Mouse (Mus musculus) cerebellum, adult 11 months (tissue): ENCODE results near the gene Itgb3bp.

Experiments used
- DNase-seq: peaks from one replicate; pipeline ENCODE4 v3.0.0; 2022

The Itgb3bp gene

DNA sequence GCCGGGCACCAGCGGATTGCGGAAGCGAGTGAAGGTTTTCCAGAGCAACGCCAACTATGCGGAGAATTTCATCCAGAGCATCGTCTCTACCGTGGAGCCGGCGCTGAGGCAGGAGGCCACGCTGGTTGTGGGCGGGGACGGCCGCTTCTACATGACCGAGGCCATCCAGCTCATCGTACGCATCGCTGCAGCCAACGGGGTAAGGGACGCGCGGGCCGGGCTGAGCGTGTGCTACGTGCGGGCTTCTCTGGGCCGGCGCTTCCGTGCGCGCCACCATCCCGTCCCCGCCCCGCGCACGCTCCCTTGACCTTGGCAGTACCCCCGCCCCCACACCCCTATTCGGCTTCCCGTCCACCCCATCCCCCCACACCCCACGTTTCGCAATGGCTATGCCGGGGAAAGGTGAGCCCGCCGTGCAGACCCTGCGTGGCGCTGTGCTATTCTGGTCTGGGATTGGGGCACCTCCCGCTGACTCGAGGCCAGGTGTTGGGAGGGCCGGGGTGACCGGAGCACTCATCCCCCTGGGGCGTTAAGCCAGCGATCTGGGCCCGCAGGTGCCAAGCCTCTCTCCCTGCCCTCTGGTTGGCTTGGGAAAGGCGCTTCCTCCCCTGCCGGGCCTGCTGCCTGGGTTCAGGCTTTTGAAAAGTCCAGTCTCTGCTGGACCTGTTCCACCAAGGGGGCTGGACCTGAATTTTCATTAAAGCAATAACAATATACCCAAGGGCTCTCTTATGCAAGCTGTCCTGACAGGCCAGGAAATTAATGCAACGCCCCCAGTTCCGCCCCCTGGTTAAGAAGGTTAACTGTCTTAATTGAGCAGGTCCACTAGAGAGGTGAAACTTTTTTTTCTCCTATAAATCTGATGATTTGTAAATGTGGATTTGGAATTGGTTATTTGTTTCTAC is at the start of gene Itgb3bp:
TSS of gene Itgb3bp (minus strand) at position 201 of the 905 bp plus-strand sequence.
- peak; percentile 77 for DNase-seq

DNA sequence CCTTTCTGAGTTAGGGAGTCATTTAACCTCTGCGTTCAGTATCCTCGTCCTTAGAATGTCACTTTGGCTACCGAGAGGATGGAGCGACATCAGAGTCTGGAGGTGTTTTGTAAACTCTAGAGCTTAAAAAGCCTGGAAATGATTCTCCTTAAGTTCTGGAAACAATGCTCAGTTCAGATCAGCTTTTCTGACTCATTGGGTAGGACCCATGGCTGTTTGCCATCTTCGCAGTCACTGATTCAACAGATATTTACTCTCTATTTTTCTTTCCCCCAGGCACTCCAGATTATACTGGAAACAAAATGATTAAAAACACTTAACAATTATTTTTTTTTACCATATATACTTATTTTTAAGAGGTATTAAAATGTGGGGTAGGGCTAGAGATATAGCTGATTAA is 49.7 kb upstream of the Itgb3bp start:
- no peak for DNase-seq

GRCm38 (mm10) chr4:99974375-99974774 is 44.8 kb upstream of the Itgb3bp start:
- no peak for DNase-seq

GRCm38 (mm10) chr4:99973931-99974330 is 44.3 kb upstream of the Itgb3bp start:
- peak; percentile 3 for DNase-seq

DNA sequence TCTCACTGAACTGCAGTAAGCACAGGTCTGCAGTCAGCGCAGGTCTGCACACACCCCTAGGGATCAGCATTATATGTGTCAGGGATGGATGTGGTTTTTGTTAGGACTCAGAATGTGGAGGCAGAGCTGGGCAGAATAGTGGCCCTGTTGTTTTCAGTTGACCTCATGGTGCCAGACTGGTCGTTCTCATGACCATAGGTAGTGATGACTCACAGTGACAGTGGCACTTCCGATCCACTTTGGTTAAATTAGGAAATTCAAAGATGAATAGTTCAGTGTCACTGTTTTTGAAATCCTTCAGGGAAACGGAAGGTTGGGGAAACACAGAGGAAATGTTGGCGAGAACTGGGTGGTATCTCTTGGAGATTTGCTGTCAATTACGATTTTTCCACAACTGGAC is 43.3 kb upstream of the Itgb3bp start:
- no peak for DNase-seq

- no peak for DNase-seq
Measured at GRCm38 (mm10) chr4:99970097-99970496, 40.5 kb upstream of the Itgb3bp start.

GRCm38 (mm10) chr4:99969328-99969727 is 39.7 kb upstream of the Itgb3bp start:
- DNase-seq: no peak

- no peak for DNase-seq
Measured at GRCm38 (mm10) chr4:99966555-99966954, 36.9 kb upstream of the Itgb3bp start.

DNA sequence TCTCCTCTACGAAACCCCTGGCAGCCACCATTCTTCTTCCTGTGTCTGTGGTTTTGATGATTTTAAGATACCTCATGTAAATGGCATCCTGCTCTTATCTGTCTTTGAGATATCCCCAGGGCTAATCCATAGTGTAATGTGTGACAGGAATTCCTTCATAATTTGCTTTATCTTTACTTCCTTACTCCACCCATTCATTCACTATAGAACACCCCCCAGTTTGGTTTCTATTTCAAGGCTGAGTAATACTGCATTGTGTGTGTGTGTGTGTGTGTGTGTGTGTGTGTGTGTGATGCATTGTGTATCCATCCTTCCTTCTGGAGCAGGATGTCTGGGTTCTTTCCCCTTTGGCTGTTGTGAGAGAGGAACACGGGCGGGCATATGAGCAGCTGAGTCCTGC is 29.7 kb upstream of the Itgb3bp start:
- no peak for DNase-seq

DNA sequence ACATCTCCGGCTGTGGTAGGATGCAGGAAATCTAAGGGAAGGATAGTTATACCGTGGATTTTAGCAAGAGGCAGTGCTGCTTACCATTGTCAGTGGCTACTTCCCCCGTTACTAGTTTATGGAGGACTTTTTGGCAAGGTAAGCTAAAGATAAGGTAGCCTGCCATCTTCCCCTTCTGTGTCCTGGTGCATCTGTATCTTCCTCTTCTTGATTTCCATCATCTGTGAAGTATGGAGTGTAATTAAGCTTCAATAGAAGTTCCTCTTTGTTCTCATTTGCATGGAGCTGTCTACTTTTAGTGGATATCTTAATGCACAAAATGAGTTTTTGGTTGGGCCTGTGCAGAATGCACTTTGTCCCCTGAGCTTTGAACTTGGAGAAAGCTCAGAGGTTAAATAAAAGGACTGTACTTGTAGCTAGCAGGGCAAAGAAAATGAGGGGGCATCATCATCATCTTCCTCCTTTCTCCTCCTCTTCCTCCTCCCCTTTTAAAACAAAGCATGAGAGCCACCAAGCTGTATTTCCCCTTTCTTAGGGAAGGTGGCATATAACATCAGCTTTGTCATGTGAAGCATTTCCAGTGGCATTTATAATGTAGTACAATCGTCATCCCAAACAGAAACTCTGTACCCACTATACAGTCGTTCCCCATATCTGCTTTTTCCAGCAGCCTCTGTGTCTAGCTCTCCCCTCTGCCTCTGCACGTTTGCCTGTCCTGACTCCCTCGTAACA is 28.6 kb upstream of the Itgb3bp start:
- DNase-seq: no peak

DNA sequence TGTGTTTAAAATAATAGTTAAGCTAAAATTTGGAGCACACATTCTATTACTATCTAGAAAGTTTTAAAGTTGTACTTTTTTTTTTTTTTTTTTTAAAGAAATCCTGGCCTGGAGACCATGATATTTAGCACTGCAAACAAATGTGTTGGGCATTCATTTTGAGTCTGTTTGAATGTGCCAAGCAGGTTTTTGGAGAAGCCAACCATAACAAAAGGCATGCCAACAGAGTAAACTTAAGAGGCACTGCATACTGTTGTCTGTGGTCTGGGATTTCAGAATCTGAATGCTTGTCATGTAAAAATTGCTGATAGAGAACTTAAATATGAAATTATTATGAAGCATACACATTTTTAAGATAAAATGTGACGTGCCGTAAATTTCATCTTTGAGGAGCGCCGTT is 27.6 kb upstream of the Itgb3bp start:
- DNase-seq: no peak

DNA sequence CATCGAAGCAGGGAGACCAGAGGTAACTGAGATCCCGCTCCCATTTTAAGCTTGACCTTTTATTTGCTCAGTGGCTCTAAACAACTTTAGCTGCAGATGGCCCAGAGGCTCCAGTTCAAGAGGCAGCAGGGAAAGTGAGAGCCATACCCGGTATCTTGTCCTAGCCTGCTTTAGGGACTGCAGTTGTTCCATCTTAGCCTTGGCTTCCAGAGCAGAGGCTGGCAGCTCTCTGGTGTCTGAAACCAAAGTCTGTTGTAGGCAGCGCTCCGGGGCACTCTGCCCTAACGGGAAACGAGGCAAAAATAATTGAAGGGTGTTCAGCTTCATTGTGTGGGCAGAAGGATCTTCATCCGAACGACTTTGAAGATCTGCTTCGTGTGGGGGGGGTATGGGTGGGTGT is 25.8 kb upstream of the Itgb3bp start:
- DNase-seq: no peak

DNA sequence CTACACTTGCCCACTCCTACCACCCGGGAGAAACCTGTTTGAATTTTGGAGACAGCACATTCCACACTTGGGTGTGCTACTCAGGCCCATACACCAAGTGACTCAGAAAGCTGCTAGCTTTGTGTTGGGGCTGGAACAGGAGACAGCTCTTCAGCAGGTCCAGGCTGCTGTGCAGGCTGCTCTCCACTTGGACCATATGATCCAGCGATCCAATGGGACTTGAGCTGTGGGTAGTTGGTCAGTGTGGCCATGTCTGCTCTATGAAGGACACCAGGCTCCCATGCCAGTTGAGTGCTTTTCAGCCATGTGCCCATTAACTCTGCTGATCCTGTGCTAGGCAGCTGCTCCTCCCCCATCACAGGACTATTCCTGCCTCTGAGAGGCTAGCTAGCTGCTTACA is 24.3 kb upstream of the Itgb3bp start:
- no peak for DNase-seq

DNA sequence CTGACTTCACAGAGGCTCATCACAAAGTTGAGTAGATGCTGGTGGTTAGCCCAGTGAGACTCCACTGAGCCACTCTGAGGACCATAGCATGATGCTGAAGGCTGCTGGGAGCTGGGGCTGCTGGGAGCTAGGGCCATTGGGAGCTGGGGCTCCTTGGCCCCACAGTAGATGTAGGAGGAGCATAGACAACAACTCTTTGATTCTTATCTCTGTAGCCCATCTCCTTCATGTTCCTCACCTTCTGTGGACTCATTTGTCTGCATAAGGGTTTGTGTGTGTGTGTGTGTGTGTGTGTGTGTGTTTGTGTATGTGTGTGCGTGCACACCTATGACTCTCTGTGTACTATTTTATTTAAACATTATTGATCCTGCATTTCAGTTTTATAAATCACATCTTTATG is 18.3 kb upstream of the Itgb3bp start:
- DNase-seq: no peak

DNA sequence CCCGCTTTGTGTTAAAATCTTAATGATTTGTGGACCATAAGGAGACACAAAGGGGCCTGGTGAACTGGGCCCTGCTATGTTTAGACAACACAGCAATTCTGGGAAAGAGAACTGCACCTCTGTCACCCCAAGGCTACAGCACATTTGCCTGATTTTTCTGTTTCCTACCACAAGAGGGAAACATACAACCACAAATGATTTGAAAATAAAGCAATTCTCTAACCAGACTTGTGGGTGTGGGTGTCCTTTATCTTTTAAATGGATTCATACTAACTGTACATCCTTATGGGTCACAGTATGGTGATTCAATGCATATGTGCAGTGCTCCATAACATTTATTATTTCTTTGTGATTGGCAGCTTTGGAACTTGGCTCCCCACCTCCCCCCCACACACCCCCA is 17.6 kb upstream of the Itgb3bp start:
- no peak for DNase-seq

GRCm38 (mm10) chr4:99946516-99946915 is 16.9 kb upstream of the Itgb3bp start:
- no peak for DNase-seq

GRCm38 (mm10) chr4:99945011-99945410 is 15.4 kb upstream of the Itgb3bp start:
- no peak for DNase-seq

GRCm38 (mm10) chr4:99944606-99945005 is 15.0 kb upstream of the Itgb3bp start:
- DNase-seq: no peak

DNA sequence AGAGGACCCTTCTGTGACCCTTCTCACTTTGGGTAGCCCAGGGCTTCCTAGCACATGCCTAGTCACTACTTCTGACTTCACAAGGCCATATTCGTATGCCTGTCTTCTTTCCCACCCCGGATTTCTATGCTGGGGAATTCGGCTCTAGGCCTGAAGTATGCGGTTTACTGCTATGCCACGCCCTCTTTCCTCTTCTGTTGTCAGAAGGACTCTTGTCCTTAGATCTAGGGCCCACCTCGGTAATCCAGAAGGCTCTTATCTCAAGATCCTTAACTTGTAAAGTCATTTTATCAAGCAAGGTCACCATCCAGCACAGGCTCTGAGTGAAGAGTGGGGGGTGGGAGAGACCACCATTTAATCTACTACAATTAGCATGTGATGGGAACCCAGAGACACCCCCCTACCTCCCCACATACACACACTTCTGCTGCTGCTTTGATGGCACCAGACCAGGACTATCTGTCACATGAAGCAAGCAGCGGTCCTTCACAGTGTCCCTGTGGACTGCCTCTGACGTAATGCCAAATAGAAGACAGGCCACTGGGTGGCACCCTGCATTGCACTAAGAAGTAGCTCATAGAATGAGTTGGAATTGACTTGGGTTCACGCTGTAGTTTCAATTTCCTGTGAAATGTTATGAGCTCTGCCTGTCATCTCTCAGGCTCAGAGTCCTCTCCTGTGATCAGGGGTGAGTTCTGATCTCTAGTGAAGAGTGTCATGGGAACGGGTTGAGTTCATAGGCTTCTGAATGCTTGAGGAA is 12.2 kb upstream of the Itgb3bp start:
- no peak for DNase-seq

DNA sequence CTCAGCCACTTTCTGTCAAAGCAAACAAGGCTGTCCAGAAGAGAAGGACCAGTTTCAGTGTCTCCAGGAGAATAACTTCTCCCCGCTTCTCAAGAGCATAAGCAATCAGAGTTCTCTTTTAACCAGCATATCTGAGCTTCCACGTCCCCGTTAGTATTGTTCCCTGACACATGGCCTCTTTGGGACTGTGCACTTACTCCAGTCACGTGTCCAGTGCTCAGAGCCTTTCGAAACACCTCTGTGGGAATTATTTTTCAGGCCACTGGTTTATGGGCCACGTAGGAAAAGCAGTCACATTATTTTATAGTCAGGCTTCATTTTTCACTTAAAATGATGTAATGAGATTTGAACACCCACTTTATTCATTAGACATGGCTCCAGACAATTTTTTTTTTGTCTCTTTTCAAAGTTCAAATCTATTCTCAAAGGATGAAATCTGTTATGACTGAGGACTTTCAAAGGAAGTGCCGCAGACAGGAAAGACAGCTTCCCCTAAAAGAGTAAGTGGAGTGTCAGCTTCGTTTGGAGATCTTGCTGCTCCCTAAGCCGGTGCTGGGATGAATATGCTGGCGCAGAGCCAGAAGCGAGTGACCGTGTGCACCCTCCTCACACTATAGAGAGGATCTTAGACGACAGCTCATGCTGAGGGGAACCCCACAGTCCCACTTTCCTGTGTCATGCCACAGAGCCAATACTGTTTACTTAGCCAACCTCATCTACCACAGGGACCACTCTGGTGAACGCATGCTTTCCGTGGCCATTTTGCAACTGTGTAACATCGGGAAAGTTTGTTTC is 10.3 kb upstream of the Itgb3bp start:
- DNase-seq: no peak

DNA sequence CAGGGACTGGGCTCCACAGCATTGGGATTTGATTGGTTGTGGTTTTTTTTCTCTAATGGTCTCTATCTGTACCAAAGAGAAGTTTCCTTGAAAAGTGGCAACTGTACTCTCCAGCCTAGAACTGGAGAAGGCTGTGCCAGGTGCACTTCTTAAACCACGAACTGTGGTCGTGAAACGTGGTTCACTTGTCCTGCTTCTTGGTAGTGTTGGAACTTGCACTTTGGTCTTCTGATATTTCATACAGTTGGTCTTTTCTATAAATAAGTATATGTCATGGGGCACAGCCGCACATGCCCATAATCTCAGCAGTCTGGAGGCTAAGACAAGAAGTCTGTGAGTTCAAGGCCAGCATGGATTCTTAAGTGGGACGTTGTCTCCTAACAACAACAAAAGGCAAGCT is 6.7 kb upstream of the Itgb3bp start:
- DNase-seq: no peak

DNA sequence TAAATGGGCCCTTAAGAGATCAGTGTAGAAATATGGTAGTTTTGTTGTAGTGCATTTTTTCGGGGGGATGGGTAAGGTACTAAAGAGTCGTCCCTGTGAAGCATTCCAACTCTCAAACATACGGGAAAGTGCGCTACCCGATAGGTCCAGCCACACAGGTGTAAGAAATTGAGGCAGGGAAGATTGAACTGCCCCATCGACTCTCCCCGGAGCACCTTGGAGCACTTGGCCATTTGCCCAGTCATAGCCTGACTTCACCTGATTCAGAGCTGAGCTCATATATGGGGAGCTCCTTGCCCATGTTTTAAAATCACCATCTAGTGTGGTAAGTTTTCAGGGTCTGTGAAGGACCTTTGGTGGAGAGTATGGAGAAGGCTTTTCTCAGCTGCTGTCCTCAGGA is 5.2 kb upstream of the Itgb3bp start:
- no peak for DNase-seq

GRCm38 (mm10) chr4:99931807-99932206 is 2.2 kb upstream of the Itgb3bp start:
- no peak for DNase-seq
